Mouse (Mus musculus): Measurements from ENCODE around the gene Dgkg.

The Dgkg gene

DNA sequence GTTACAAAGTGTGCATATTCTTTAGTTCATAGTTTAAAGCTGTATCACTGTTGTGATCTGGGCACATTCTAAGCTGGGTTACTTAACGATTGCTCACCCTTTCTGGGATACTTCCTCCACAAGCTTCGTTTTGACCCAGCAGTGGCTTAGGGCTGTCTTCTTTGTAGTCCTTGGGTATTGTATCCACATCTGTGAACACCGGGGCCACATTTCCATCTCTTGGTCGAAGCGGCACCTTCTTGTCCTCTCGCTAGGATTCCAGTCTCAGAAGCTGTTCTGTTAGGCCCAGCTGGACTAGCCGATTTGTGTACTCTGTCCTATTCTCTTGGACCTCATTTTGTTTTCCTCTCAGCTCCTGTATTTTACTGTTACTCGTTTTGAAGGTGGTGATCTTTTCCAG, 13.6 kb downstream of the Dgkg start:
- DNase-seq = no peak

DNA sequence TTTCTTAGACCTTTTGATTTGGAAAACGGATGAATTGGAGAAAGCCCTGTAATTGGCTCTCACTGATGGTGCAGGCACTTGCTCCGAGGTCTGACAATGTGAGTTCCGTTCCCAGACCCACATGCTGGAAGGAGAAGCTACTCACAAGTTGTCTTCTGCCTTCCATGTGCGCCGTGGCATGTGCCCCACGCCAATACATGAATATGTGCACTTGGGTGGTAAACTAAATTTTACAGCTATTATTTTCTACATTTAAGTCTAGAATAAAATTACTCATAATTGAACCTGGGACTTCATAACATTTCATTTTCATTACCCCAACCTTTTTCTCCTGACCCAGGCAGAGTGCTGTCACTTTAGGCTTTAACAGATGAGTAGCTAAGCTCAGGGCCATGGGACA, 14.1 kb downstream of the Dgkg start:
- DNase-seq = no peak

DNA sequence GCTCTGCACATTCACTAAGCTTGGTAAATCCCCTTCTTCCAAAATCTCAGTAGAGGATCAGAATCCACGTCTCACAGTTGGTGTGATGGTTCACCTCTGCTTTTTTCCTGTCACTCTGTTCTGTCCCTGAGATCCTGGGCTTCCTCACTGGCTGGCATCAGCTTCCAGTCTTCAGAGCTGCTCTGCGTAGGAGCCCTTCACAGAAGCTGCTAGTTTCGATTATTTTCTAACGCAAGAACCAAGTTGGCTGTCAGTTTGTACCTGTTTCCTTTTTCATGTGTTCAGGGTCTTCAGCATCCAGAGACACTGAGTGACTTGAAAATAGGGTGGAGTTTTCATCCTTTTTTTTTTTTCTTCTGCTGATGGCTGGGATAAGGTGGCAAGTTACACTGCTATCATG, 15.0 kb downstream of the Dgkg start:
- DNase-seq = no peak

DNA sequence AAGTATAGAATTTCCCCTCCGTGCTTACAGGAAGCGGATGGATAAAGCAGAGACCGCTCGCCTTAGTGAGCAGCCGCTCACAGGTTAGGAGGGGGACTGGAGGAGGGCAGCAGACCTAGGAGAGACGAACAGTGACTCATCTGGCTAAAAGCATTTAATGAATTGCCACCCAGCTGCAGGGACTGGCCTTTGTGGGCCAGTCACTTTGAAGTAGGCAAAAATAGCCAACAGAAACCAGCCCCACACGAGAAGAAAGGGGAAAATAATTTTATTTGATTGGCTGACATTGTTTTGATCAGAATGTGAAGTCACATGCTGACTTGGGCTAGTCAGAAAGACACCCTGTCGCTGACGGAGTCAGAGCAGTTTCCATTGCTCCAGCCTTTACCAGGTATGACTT, 15.4 kb downstream of the Dgkg start:
- no peak for DNase-seq

DNA sequence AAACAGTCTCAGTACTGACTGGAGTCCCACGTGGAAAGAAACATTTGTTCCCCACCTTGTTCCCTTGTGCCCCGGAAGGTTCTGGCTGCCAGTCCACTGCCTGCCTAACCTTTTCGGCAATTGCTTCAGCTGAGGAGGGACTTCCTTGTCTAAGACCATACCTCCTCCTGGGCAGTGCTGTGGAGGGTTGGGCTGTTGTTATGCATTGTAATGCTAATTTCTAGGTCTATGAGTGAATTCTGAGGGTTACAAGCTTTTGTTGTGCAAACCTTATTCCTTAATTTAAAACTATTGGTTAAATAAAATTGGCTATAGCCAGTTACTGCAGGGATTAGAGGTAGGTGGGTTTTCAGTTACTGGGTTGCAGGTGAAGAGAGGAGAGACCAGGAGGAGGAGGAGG, 19.7 kb downstream of the Dgkg start:
- DNase-seq = no peak

DNA sequence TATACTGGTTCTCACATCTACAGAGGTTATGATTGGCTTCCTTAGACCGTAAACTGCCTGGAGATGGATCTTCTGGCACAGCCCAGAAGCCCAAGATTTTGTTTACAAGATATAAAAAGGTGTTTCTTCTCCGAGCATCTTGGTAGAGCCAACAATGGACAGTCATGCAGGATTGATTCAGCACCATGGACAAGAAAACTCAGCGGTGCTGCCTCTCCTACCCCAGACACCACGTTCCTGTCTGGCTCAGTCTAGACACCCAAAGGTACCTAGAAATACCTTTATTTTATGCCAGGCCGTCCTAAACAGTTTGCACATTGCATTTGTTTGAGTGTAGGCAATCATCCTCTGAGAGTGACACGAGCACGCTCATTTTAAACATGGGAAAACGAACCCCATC, 21.3 kb downstream of the Dgkg start:
- peak; percentile 39 for DNase-seq

DNA sequence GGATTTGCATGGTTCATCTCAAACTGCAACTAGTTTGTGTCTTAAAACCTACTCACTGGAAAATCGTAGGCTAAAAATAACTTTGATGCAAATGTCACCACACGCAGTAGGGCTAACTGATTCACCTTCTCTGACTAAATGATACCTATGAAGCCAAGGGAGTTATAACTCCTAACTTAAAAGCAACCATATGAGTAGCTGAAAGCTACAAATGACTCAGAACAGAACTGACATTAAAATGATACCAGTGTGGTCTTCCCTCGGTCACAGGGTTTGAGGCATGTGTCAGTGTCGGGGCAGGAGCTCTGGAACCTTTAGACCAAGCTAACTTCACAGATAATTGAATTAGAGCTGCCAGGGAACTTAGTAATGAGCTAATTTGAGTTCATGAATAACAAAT, 24.0 kb downstream of the Dgkg start:
- DNase-seq = no peak

DNA sequence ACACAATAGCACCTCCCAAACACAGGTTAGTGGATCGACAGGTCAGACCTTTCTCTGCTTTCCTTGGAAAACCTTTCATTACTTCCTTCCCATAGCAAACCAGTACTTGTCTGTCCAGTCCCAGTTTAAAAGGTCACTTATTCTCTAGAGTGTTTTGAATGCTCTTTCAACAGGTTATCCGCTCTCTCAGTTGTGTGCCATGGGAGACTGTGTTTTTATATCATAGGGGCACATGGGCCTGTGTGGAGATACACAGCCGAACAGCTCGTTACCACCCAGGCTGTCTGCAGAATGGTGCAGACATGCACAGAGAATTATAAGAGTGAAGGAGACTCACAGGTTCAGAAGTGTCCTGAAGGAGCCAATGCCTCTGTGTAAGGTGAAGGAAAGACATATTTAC, 26.7 kb downstream of the Dgkg start:
- no peak for DNase-seq

DNA sequence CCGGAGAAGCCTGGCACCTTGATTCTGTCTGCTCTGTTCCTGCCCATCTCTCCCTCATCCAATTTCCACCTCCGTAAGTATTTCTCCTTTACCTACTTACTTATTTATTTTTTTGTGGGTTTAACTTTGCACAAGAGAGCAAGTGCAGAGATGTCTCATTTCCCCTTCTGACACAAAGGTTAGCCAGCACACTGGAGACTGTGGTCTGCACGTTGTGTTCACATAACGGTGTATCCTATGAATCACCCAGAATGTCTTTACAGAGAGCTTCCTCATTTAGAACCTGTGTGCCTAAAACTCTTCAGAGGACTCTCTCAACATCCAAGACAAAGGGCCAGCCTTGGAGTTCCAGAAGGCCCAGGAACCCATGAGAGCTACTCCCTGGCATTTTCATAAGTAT, 27.1 kb downstream of the Dgkg start:
- no peak for DNase-seq

DNA sequence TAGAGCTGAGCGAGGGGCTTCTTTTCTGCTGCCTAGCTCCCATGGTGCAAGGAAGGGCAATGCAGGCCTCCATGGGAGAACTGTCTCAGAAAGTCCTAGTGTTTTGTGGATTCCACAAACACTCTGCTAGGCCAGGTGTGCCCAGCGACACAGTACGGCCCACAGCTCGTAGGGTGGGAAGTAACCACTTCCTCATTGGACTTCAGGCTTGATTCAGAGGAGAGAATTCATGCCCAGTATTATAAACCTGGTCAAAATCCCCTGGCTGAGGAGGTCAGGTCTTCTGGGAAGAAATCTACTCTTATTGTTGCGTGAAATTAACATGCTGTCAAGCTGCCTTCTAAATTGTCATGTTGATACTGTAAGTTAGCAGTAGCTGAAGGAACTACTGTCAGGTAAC, 31.0 kb downstream of the Dgkg start:
- no peak for DNase-seq

DNA sequence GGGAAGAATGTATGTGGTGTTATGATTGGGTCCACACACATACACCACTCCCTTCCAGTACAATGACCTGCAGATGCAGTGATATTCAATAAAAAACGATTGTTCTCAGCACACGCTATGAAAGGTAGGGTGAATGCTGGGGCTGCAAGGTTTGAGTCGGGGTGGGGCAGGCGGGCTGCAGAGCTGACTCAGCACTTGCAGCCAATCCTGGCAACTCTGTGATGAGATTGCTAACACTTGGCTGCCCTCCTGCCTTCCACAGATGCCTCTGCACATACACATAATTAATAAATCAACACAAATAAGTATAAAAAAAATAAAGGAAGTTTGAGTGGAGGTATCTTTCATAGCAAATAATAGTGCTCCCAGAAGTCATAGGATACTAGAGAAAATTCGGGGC, 31.6 kb downstream of the Dgkg start:
- no peak for DNase-seq

DNA sequence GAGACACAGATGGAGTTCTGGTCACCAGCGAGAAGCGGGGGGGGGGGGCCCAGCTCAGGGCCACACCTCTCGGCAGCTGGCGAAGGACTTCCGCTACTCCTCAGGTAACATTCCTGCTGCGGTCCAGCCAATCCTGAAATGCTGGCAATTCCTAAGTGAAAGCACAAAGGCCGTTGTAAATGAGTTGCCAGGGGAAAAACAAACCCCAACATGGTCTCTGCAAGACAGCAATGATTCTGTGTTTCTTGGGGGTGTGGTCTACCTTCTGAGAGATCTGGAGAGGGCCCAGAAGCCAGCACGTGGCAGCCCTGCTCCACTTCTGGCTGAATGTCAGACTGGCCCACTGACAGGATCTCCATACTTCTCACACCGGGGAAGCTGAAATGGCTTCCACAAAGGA, 34.7 kb downstream of the Dgkg start:
- DNase-seq = no peak

DNA sequence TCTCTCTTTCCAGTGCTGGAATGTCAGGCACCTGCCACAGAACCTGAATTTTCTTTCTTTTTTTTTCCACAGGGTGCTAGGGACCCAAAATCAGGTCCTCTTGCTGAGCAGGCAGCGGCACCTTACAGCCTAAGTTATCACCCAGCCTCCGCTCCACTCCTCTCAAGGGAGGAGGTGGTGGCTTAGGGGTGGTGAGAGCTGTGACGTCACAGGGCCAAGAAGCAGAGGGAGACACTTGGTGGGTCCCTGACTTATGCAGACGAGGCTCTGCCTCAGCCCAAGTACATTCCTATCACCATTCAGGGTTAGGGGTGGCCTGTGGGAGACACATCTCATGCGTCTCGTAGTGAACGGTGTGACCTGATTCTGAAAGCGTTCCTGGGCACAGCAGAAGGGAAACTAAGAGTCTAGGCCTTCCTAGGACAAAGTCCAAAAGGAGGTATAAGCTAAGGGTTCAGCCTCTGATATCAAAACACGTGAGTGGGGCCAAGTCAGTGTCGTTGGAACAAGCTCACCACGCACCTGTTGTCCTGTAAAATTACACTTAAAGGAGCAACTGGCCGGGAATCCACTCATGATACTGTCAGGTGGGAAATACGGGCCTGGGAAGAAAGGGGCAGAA, 35.6 kb downstream of the Dgkg start:
- DNase-seq = no peak

DNA sequence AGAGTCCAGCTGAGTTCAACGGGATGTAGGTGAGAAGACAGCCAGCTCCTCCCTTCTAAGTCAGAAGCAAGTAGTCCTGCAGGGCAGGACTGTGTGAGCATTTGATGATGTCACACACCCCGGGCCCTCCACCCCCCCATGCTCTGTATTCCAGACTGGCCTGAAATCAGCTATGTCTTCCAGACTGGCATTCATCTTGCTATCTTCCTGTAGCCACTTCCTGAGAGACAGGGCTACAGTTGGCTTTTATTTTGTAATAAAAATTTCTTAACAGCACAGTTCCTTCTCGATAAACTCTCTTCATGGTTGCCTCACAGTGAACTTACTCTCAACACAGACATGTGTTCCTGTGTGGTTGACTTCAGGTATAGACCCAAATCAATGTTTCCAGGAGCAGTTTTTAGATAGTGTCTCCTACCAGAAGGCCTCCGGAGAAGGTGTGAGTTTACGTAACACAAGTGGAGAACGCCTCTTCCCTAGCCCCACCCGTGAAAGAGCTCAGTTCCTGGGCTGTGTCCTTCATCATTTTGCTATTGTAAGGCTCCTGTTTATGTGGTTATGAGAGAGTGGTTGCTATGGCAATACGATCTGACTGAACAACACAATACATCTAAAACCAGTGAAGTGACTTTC, 38.5 kb downstream of the Dgkg start:
- DNase-seq = no peak

DNA sequence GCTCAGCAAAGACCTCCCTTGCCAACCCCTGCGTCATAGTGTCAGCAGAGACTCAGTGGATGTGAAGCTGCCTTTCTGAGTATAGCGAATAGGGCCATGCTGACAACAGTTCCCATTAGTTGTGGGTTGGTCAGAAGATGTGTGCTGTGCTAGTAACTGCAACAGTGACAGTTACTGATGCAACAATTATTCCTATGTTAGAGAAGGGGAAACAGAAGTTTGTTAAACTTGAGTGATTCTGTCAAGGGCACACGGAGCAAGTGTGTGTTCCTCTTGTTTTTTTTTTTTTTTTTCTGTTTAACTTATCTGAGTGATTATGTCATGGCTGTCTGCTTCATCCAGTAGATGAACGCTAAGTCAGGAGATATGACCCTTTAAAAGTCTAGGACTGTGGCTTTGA, 41.2 kb downstream of the Dgkg start:
- no peak for DNase-seq

DNA sequence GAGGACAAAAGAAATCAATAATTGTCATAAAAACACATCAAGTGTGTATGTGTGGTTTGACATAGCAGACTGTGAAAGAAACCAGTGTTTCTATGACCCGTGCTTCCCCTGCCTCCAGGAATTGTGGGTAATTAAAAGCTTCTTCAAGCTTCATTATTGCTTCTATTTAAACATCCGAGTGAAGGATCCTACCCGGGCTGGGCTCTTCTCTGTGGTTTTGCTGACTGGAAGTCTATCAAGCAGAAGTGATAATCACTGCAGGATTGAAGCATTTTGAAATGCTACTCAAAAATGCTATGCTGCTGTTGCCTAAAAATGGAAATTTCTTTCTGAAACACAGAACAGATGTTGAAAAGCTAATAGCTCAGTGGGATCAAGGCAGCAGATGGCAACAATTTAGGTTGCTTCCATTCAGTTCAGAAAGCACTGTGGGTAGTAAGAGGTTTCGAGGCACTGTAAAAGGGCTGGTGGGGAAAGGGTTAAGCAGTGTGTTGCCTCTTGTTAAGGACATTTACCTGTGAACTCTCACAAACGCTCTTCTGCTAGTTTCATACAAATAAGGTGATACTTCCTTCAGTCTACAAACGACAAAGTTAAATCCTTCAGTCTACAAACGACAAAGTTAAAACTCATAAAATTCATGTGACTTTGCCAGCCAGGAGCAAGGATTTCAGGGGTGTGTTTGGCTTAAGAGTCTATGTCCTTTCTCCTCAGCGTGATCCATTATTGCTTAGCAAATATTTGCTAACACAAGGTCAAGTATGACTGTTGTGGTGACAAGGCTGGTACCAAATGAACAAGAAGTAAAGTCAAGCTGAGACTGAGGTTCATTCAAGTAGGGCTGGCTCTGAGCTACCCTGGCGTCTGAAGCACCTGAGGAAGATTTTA, 43.6 kb downstream of the Dgkg start:
- DNase-seq = peak; percentile 14

DNA sequence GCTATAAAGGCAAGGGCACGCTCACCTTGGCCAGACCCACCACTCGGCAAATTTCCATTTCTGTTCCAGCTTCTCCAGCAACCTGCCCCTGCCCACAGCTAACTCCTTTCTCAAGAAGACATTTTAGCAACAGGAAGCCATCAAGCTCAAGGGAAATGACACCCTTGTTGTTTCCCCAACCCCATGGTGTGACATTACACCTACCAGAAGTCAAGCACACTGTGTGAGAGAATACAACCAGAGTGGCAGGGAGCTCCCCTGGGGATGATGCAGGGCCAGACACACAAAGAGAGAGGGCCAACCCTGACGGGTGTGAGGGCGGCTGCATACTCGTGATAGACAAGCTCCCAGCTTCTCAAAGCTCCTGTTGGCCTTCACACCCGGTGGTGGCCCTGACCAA, 49.0 kb downstream of the Dgkg start:
- no peak for DNase-seq

DNA sequence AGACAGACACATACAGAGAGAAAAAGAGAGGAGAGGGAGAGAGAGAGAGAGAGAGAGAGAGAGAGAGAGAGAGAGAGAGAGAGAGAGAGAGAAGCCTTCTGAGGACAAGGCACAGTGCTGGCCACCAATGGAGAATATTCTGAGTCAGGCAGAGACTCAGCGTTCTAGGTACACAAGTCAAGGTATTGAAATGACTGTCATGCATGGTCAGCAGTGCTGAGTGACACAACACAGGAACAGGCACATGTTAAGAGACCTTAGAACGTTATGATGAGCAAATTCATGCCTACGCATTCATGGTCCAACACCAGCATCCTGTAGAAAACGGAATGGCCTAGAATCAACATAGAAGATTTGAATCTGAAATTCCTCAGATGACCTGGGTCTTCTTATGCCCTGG, 50.0 kb downstream of the Dgkg start:
- DNase-seq = no peak

DNA sequence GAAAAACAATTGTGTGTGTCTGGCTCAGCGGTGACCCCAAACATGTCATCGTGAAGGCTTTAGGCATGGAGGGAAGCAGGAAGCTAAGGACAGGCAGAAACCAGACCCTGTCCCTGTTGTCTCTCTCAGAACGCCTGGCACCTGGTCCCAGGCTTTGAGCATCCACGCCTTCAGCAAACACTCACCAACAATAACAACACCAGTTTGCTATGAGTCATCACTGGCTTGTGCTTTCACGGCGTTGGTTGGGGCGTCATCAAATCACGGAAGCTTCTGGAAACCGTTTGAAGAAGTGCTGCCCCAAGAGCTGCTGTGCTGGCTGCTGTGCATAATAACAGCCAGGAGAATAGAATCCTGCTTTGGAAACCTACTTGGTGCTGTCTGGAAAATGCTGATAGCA, 54.6 kb downstream of the Dgkg start:
- no peak for DNase-seq

DNA sequence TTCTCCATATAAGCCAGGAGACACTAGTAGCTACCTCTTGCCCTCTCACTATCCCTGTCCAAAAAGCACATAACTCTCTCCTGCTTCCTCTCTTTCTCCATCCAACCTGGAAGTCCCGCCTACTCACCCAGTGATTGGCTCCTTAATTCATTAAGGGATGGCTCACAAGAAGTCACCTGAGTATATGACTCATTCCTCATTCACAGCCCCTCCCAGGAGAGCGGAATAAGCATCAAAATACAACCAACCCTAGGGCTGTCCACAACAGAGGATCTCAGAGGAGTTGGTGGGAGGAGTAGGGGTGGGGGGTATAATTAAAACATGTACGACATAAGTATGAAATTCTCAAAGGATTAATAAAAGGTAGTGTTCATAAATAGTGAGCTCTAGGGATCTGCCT, 55.3 kb downstream of the Dgkg start:
- DNase-seq = no peak

DNA sequence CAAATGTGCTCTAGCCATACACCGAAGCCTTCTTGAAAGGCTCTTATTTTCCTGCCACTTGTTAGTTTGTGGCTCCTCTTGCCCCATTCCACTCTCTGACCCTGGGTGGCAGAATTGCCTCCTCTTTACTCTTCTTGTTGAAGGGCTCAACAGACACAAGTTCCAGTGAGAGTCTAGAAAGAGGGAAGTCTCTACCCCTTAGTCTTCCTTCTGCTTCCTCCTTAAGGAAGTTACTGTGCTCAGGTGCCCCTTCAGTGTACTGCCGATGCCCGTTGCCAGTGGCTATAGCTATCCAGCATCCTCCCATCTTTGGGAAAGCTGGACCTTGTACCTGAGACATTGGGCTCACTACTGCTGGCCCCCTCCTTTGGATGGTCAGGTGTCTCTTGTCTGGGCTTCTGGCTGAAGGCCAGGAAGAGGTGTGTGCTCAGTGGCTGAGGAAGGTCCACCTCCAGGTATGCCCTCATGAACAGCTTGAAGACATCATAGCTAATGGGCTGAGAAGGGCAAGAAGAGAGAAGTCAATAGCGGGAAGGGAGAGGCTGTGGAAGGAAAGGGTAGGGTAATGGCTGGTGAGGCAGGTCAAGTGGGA, 56.8 kb downstream of the Dgkg start:
- no peak for DNase-seq

DNA sequence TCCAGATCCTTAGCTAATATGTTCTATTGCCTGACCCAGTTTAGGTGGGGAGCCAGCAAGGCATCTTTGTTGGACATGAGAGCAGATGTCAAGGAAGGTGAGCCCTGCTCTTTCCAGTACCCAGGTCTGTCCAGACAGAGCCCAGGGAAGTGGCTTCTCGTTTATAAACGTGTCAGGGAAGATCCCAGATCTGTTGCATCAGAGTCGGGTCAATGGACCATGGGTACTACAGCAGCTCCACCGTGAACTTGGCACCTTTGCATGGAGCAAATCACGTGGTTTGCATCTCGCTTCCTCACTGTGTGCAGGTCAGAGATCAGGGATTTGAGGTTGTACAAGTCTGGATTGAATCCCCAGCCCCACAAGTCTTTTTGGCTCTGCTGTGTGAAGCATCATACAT, 58.3 kb downstream of the Dgkg start:
- no peak for DNase-seq

DNA sequence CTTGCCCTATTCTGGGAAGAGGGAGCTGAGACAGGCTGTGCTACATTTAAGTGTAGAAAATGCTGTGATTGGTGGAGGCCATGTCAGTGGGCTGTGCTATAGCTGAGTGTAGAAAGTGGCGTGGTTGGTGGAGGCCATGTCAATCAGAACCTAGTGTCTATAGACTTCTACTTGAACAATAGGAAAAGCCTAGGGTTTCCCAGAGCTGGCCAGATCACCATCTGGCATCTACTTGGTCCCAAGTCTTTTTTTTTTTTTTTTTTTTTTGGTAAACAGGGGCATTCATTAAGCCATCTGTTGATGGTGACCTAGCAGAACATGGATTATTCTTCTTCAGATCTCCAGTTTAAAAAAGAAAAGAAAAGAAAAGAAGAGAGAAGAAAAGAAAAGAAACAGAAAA, 60.6 kb downstream of the Dgkg start:
- no peak for DNase-seq

DNA sequence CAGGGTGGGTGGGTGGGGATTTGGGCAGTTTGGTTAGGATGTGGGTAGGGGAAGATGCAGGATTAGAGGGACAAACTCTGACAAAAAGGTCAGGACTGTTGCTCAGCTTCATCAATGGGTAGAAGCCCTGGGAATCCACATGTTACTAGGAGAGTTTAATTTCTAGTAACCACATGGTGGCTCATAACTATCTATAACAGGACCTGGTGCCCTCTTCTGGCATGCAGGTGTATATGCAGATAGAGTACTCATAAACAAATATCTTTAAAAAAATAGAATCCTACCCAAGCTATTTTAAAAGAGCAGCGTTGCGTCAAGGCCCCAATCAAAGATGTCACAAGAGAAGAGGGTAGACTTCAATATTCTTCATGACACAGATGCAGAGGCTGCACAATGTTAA, 63.1 kb downstream of the Dgkg start:
- no peak for DNase-seq

Measured in embryo, embryonic 11 days (tissue).